Mouse (Mus musculus) liver, embryonic 14.5 days (tissue): ENCODE measurements around the gene Abca9.

Experiments used
- CTCF ChIP-seq: IDR thresholded peaks from 2 replicates; pipeline ENCODE4 v1.5.1; 2016; ENCODE audit warnings: antibody characterized with exemption, low read depth, control low read depth
- EP300 ChIP-seq: IDR thresholded peaks from 2 replicates; pipeline ENCODE4 v1.6.1; 2016; ENCODE audit warnings: antibody characterized with exemption, low read depth

DNA sequence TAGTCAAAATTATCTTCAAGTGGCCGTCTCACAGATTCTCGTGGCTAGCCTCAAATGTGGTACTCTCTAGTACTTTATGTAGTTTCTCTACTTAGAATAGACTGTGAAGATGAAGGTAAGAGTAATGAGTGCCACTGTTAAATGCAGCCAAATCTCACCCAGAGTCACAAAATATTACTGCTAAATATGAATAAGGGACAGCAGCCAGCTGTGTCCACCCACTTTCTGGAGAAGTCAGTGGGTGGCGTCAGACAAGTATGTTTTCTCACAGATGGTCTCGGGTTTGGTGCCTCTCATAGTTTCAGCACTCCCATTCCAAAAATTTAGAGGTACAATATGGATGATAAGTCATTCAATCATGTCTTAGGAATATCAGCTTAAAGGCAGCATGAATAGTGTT is 27.3 kb upstream of the Abca9 start:
- no peak for TF ChIP-seq EP300
- no peak for TF ChIP-seq CTCF
